Mouse (Mus musculus): Measurements from ENCODE around the gene Cct6b. TPM values are rescaled to one million over a fixed set of nuclear protein-coding genes. Genes with fewer than 3 reads are reported as not detected.
A peak's percentile ranks its signal among the peaks of the same experiment; 100 is the strongest.
"Not testable (repeated sequence)": the region's sequence is repeated elsewhere in the genome, so short reads cannot be mapped to it uniquely, and the experiment has no call there.

Cct6b gene
- polyA plus RNA-seq, 1 experiment = 0.16 TPM

DNA sequence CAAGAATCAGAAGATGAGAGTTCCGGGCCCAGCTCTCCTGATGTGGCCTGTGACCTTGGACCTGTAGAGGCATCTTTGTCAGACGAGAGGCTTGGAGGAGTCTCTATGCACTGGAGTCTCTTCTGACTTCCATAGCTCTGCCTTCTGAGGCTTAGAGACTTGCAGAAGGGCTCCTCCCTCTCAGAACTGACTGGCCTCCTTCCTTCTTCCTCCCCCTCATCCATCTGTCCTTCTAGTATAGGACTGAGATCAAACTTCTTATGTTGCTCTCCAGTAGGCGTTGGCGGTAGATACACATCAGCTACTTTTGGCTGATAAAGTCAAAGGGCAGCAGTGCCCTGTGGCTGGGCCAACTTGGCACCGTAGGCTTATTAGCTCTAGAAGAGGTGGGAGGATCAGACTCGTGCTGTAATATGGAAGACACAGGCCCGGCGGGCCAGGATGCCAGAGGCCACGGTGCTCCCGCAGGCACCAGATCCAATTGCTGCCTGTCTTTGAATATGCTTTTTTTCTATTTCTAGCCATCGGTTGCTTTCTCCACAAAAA, 64.2 kb downstream of the Cct6b start:
- DNase-seq (ENCODE audit: low read depth) = no peak

DNA sequence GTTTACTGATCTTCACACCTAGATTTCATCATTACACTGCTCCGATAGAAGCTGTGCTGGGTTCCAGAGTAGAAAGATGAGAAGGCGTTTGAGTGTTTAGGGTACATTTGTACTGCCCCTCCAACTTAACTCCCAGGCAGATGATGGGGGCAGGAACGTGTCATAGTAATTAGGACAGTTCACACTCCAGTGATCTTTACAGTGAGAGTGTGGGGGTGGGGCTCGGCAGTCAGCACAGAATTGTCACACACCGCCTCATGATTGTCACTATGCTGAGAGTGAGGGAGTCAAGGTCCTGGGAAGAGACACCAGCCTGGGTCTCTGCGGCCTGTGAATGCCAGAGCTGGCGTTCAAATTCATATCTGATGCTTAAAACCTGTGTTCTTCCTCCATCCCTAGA, 68.2 kb downstream of the Cct6b start:
- TF ChIP-seq POLR2A (IDR thresholded peaks at IDR 0.05; ENCODE audit: borderline replicate concordance, extremely low read depth, insufficient read depth, insufficient read length, poor library complexity, severe bottlenecking) (no peak), CTCF (IDR thresholded peaks at IDR 0.05; ENCODE audit: borderline replicate concordance, extremely low read depth, insufficient read depth, insufficient read length) (no peak)
- DNase-seq (ENCODE audit: low read depth) = no peak

More for the DNA sequence above, 64.2 kb downstream of the Cct6b start:
- TF ChIP-seq CTCF (IDR thresholded peaks at IDR 0.05; ENCODE audit: borderline replicate concordance, extremely low read depth, insufficient read depth, insufficient read length) (no peak), POLR2A (IDR thresholded peaks at IDR 0.05; ENCODE audit: borderline replicate concordance, extremely low read depth, insufficient read depth, insufficient read length, poor library complexity, severe bottlenecking) (no peak)

DNA sequence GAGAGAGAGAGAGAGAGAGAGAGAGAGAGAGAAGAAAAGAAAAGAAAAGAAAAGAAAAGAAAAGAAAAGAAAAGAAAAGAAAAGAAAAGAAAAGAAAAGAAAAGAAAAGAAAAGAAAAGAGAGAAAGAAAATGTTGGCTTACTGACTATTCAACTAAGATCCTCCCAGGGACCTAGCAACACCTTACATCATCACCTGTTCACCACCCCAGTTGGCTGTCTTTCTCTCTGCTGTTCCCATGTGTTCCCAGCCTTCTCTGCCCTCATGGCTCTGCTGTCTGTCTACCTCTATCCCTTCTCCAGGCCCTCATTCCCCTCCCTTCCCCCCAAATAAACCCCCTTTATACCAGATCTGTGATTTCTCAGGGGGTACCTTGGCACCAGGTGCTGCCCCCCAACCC, 69.2 kb downstream of the Cct6b start:
- DNase-seq (ENCODE audit: low read depth) = not testable (repeated sequence)

GRCm38 (mm10) chr11:82692668-82693067, 71.5 kb downstream of the Cct6b start:
- no peak for DNase-seq (ENCODE audit: low read depth)

GRCm38 (mm10) chr11:82690476-82690875, 73.6 kb downstream of the Cct6b start:
- TF ChIP-seq POLR2A (IDR thresholded peaks at IDR 0.05; ENCODE audit: borderline replicate concordance, extremely low read depth, insufficient read depth, insufficient read length, poor library complexity, severe bottlenecking) (no peak), CTCF (IDR thresholded peaks at IDR 0.05; ENCODE audit: borderline replicate concordance, extremely low read depth, insufficient read depth, insufficient read length) (no peak)

More at GRCm38 (mm10) chr11:82692668-82693067, 71.5 kb downstream of the Cct6b start:
- TF ChIP-seq CTCF (IDR thresholded peaks at IDR 0.05; ENCODE audit: borderline replicate concordance, extremely low read depth, insufficient read depth, insufficient read length) (no peak), POLR2A (IDR thresholded peaks at IDR 0.05; ENCODE audit: borderline replicate concordance, extremely low read depth, insufficient read depth, insufficient read length, poor library complexity, severe bottlenecking) (no peak)

GRCm38 (mm10) chr11:82687668-82688067, 76.5 kb downstream of the Cct6b start:
- DNase-seq (ENCODE audit: low read depth) = no peak
- TF ChIP-seq CTCF (IDR thresholded peaks at IDR 0.05; ENCODE audit: borderline replicate concordance, extremely low read depth, insufficient read depth, insufficient read length) = no peak
- no peak for TF ChIP-seq POLR2A (IDR thresholded peaks at IDR 0.05; ENCODE audit: borderline replicate concordance, extremely low read depth, insufficient read depth, insufficient read length, poor library complexity, severe bottlenecking)

More at GRCm38 (mm10) chr11:82690476-82690875, 73.6 kb downstream of the Cct6b start:
- no peak for DNase-seq (ENCODE audit: low read depth)

- TF ChIP-seq POLR2A (IDR thresholded peaks at IDR 0.05; ENCODE audit: borderline replicate concordance, extremely low read depth, insufficient read depth, insufficient read length, poor library complexity, severe bottlenecking) (no peak), CTCF (IDR thresholded peaks at IDR 0.05; ENCODE audit: borderline replicate concordance, extremely low read depth, insufficient read depth, insufficient read length) (no peak)
- DNase-seq (ENCODE audit: low read depth) = peak; percentile 90
Observed at GRCm38 (mm10) chr11:82684676-82685075, 79.4 kb downstream of the Cct6b start.

DNA sequence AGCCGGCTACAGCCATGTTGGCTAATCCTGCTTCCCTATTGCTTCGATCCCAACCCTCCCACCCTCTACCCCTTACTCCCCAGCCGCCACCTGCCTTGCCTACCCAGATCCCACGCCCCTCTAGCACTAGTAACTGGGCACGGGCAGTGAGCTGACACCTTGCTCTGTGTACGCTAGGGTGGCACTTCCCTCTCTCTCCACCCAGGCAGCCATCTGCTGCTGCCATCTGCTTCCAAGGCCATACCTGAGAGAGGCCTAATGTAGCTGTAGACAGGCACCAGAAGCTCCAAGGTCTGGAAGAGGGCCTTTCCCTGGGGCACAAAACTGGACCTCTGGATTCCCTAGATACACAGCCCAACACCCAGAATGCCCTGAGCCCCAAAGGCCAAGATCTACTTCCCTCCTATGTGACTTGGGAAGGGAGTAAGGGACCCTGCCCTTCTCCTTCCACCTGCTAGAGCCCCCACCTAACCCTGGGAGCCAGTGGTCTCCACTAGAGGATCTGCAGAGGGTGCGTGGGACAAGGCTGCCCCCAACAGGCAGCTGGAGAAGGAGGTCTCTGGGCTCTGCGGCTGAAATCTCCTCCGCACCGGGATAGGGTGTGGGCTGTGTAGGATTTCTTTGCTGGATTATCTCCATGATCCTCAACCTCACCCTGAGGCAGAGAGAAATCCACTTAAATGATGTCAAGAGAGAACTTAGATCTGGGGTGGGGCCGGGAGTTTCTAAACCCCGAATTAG, 80.2 kb downstream of the Cct6b start:
- TF ChIP-seq CTCF (IDR thresholded peaks at IDR 0.05; ENCODE audit: borderline replicate concordance, extremely low read depth, insufficient read depth, insufficient read length) = peak; percentile 79
- no peak for TF ChIP-seq POLR2A (IDR thresholded peaks at IDR 0.05; ENCODE audit: borderline replicate concordance, extremely low read depth, insufficient read depth, insufficient read length, poor library complexity, severe bottlenecking)
- peak; percentile 74 for DNase-seq (ENCODE audit: low read depth)

- no peak for TF ChIP-seq CTCF (IDR thresholded peaks at IDR 0.05; ENCODE audit: borderline replicate concordance, extremely low read depth, insufficient read depth, insufficient read length)
- TF ChIP-seq POLR2A (IDR thresholded peaks at IDR 0.05; ENCODE audit: borderline replicate concordance, extremely low read depth, insufficient read depth, insufficient read length, poor library complexity, severe bottlenecking) = no peak
- DNase-seq (ENCODE audit: low read depth) = peak; percentile 32
Observed at GRCm38 (mm10) chr11:82678561-82678960, 85.6 kb downstream of the Cct6b start.

Other genes starting within 250 kb of the Cct6b start
- 13.6 and 13.8 TPM in 2 replicates for gene Zfp830, start within 50 bp of the Cct6b start, polyA plus RNA-seq (2012; rRNA removed)
- gene Lig3, start 16.8 kb upstream of the Cct6b start, polyA plus RNA-seq (2012; rRNA removed) = 43.9 and 46.2 TPM in 2 replicates
- 5.7 and 7.6 TPM in 2 replicates for gene Rffl, start 106.9 kb upstream of the Cct6b start, polyA plus RNA-seq (2012; rRNA removed)
- 9.5 and 9.7 TPM in 2 replicates for gene Rad51d, start 126.3 kb upstream of the Cct6b start, polyA plus RNA-seq (2012; rRNA removed)
- 0.03 TPM in 1 of 2 replicates, not detected in the other for gene Fndc8, start 127.8 kb upstream of the Cct6b start, polyA plus RNA-seq (2012; rRNA removed)
- 59.1 and 92.3 TPM in 2 replicates for gene Nle1, start 144.1 kb upstream of the Cct6b start, polyA plus RNA-seq (2012; rRNA removed)
- gene Unc45b, start 146.2 kb upstream of the Cct6b start, polyA plus RNA-seq (2012; rRNA removed) = 1.1 and 1.5 TPM in 2 replicates
- gene Slfn5, start 187.0 kb upstream of the Cct6b start, polyA plus RNA-seq (2012; rRNA removed) = 0.57 and 1.0 TPM in 2 replicates
- gene Slfn9, start 227.5 kb upstream of the Cct6b start, polyA plus RNA-seq (2012; rRNA removed) = 2.3 TPM in 2 replicates